Mouse (Mus musculus) frontal cortex, postnatal 25 days (tissue): Measurements from ENCODE around the gene Gm28048.

Source experiments
- DNase-seq, 2 experiments: peaks; one replicate each; pipeline ENCODE4 v3.0.0; 2022; ENCODE audit warnings: low spot score in 2 of 2

Gene Gm28048

GRCm38 (mm10) chr11:22950131-22950530, 31.8 kb downstream of the Gm28048 start:
- no peak for DNase-seq

- no peak for DNase-seq
Measured at GRCm38 (mm10) chr11:22949101-22949500, 32.8 kb downstream of the Gm28048 start.

- DNase-seq = no peak
Measured at GRCm38 (mm10) chr11:22938983-22939382, 42.9 kb downstream of the Gm28048 start.

- DNase-seq = no peak
Measured at GRCm38 (mm10) chr11:22937716-22938316, 44.1 kb downstream of the Gm28048 start.

GRCm38 (mm10) chr11:22936446-22937125, 45.3 kb downstream of the Gm28048 start:
- no peak for DNase-seq

GRCm38 (mm10) chr11:22932167-22932566, 49.7 kb downstream of the Gm28048 start:
- DNase-seq = no peak

- DNase-seq = no peak
Measured at GRCm38 (mm10) chr11:22931320-22931905, 50.5 kb downstream of the Gm28048 start.

- DNase-seq = no peak
Measured at GRCm38 (mm10) chr11:22930129-22930528, 51.8 kb downstream of the Gm28048 start.

GRCm38 (mm10) chr11:22928586-22929169, 53.2 kb downstream of the Gm28048 start:
- DNase-seq = no peak

- no peak for DNase-seq
Measured at GRCm38 (mm10) chr11:22923606-22924005, 58.3 kb downstream of the Gm28048 start.

- DNase-seq = no peak
Measured at GRCm38 (mm10) chr11:22922546-22922945, 59.3 kb downstream of the Gm28048 start.

- no peak for DNase-seq
Measured at GRCm38 (mm10) chr11:22919336-22919735, 62.6 kb downstream of the Gm28048 start.

GRCm38 (mm10) chr11:22917786-22918185, 64.1 kb downstream of the Gm28048 start:
- DNase-seq = no peak

- DNase-seq = no peak
Measured at GRCm38 (mm10) chr11:22913744-22914143, 68.1 kb downstream of the Gm28048 start.

- no peak for DNase-seq
Measured at GRCm38 (mm10) chr11:22911831-22912230, 70.1 kb downstream of the Gm28048 start.

GRCm38 (mm10) chr11:22906453-22906865, 75.4 kb downstream of the Gm28048 start:
- DNase-seq = no peak

GRCm38 (mm10) chr11:22902923-22903322, 79.0 kb downstream of the Gm28048 start:
- no peak for DNase-seq

GRCm38 (mm10) chr11:22900041-22900440, 81.8 kb downstream of the Gm28048 start:
- no peak for DNase-seq

GRCm38 (mm10) chr11:22897642-22898041, 84.2 kb downstream of the Gm28048 start:
- DNase-seq = no peak

GRCm38 (mm10) chr11:22897127-22897526, 84.8 kb downstream of the Gm28048 start:
- no peak for DNase-seq

GRCm38 (mm10) chr11:22893075-22893474, 88.8 kb downstream of the Gm28048 start:
- no peak for DNase-seq

- no peak for DNase-seq
Measured at GRCm38 (mm10) chr11:22892466-22892865, 89.4 kb downstream of the Gm28048 start.

- no peak for DNase-seq
Measured at GRCm38 (mm10) chr11:22891876-22892275, 90.0 kb downstream of the Gm28048 start.
